Mouse (Mus musculus) brain, adult 2 months (tissue): ENCODE data around the gene Gm43951.
"Not testable (repeated sequence)": the region's sequence is repeated elsewhere in the genome, so short reads cannot be mapped to it uniquely, and the experiment has no call there.

Experiments
- DNase-seq: peaks from one replicate; pipeline ENCODE4 v3.0.0; 2011; ENCODE audit warnings: low read depth, low spot score

Gm43951 gene

GRCm38 (mm10) chr11:72205256-72205655, 1.4 kb downstream of the Gm43951 start:
- DNase-seq = peak; percentile 52

DNA sequence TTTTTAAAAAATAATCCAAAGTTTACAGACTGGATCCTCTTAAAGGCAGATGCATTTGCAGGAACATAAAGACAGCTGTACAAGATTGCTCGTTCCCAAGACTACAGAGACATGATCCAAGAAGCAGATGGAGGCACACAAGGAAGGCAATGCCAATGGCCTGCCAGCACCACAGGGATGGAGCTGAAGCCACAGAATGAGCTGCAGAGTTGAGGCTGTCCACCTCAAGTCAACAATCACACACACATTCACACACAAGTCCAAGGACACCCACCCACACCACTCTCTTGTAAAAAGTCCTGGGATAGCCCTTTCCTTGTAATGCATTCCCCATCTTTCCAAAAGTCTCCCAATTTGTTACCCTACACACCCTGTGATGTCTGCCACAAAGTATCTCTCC, 3.2 kb downstream of the Gm43951 start:
- peak; percentile 54 for DNase-seq

GRCm38 (mm10) chr11:72196506-72196905, 10.1 kb downstream of the Gm43951 start:
- no peak for DNase-seq

- no peak for DNase-seq
Observed at GRCm38 (mm10) chr11:72194259-72194658, 12.4 kb downstream of the Gm43951 start.

DNA sequence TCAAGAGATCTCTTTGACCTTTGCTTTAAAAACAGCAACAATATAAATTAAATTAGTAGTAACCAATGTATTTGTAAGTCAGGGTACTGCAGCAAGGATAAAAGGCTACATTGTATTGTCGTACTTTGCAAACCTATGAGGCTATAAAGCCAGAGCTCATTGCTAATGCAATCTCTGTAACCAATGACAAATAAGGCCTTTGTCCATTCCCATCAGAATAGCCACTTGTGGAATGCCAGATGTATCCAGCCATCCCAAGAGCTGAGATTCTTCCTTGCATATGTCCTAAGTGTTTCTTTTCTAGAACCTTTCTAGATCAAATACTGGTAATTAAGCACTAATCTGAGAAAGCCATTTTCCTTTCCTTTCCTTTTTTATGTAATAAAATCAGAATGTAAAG, 15.8 kb downstream of the Gm43951 start:
- DNase-seq = peak; percentile 71

- no peak for DNase-seq
Observed at GRCm38 (mm10) chr11:72184252-72184651, 22.4 kb downstream of the Gm43951 start.

DNA sequence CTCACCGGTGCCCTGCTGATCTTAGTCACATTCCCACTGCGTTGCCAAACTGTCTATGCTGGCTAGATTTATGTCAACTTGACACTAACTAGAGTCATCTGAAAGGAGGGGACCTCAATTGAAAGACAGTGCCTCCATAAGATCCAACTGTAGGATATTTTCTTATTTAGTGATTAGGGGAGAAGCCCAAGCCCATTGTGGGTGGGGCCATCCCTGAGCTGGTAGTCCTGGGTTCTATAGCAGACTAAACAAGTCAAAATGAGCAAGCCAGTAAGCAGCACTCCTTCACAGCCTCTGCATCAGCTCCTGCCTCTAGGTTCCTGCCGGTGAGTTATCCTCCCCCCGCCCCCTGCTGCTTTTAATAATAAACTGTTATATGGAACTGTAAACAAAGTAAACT, 25.5 kb downstream of the Gm43951 start:
- no peak for DNase-seq

DNA sequence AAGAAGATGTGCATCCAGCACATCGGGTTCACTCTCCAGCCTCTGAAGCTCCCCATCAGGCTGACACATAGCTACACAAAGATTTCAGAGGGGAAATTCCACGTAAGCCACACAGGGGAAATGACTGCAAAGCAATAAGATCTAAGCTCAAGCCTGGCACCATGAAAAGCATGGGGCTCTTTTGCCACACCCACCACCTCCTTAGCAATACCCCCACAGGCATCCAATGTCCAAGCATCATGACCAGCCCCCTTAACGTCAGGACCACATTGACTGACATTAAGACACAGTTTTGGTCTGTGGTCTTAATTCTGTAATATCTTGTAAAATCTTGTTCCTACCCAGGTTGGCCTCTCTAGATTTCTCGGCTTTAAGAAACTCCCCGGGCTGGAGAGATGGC, 26.1 kb downstream of the Gm43951 start:
- DNase-seq = no peak

- DNase-seq = peak; percentile 69
Observed at GRCm38 (mm10) chr11:72176553-72176952, 30.1 kb downstream of the Gm43951 start.

DNA sequence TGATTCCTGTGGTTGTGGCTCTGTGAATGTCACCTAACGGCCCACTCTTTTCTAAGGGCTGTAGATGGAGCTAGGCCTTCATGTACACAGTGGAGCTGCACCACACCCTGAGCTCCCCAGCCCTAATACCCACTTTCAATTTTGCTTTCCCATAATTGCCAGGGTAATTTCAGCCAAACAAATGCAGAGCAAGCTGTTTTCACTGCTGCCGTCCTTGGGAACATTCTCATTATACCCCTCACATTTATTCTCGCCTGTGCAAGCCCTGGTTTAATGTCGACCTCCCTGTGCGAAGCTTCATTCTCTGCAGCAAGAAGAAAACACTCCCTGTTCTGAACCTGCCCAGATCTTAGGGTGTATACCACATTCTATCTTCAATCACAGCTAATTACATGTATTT, 30.7 kb downstream of the Gm43951 start:
- DNase-seq = peak; percentile 62

- DNase-seq = no peak
Observed at GRCm38 (mm10) chr11:72174721-72175120, 31.9 kb downstream of the Gm43951 start.

- no peak for DNase-seq
Observed at GRCm38 (mm10) chr11:72173506-72173905, 33.1 kb downstream of the Gm43951 start.

DNA sequence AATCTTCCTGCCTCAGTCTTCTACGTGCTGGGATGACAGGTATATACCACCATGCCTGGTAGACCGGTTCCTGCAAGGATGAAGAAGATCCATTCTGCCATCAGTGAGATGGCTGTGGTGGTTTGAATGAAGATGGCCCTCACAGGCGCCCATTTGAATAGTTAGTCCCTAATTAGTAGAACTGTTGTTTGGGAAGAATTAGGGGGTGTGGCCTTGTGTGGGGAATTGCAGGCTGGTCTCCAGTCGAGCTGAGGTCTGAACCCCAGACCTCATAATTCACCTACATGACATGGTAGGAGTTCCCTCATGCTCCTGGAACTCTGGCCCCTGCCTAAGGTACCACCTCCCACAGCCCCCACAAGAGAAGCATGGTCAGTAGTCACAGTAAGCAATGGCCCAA, 34.7 kb downstream of the Gm43951 start:
- not testable (repeated sequence) for DNase-seq

- DNase-seq = no peak
Observed at GRCm38 (mm10) chr11:72169871-72170270, 36.8 kb downstream of the Gm43951 start.

DNA sequence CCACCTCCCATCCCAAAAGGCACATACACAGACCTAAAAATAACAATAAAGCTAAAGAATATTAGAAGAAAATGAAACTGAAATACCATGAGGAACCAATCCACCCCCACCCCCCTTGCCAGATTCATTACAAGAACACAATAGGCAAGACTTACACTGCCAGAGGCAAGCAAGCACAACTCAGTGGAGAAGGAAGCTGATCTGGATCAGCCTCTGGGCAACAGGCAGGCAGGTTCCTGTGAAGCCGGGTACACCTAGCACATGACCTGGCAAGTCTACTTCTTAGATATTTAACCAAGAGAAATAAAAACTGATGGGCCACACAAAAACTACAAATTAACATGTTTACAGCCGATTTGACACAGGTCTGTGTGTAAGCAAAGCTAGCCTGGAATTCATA, 43.4 kb downstream of the Gm43951 start:
- DNase-seq = no peak

GRCm38 (mm10) chr11:72156624-72157023, 50.0 kb downstream of the Gm43951 start:
- peak; percentile 55 for DNase-seq

DNA sequence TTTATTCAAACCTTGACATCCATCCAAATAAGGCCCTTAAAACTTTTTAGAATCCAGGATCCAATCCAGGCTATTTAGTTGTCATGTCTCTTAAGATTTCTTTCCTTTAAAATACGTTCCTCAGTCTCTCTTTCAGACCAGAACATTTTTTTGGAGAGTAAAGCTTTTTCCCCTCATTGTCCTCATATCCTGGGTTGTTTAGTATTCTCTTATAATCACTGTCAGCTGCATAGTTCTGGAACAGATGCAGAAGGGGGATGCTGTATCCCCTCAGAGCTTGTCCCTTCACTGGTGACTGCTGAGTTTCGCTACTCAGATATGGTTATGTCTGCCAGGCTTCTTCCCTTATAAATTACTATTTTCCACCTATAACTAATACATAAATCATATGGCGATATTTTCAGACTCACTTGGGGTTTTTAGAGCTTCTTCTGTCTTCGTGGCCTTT, 50.6 kb downstream of the Gm43951 start:
- DNase-seq = no peak

DNA sequence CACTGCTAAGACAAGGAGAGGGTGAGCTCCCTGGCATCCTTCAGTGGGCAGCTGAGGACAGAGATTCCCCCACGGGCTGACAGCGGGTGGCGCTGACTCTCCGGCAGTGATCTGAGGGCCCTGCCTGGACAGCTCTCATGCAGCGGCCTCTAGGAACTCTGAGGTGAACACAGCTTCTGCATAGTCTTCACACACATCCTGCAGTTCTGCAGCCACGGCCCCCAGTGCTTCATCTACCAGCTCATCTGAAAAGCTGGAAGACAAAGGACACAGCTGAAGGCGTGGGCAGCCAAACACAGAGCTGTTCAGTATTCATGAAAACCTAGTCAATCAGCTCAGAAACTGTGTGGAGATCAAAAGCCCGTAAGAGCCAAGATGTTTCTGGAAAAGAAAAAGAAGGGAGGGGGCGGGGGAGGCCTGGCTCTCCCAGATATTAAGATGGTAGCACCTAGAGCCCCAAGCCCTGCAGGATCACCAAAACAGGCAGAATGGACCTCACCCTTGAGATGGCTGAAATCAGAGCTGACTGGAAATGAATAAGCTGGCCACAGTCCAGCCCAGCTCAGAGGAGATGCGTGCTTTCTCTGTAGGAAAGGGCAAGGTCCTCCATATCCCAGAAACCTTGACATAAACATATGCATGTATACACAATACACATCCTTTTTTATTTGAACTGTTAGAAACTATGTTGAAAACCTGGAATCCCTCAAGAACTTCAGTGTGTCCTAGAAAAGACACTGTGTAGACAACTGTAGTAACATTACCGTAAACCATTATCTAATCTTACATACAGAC, 51.3 kb downstream of the Gm43951 start:
- DNase-seq = peak; percentile 85
